Mouse (Mus musculus): ENCODE results near the gene Cdk17.

DNA sequence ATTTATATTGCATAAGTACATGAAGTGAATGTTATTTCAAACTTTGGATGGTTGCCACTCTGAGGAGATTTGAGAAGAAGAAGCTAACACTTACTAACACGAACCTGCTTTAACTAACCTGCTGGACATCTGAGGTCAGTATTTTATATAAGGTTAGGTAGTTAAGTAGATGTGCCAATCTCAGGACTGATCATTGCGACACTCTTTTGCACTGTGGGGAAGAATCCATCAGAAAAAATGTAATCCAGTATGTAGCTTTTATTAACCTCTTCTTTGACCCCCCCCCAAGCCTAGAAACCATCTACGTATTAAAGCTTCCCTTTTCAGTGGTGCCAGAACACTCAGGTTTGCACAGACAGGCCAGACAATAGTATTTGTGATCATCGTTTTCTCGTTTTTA, 8.0 kb upstream of the Cdk17 start:
- TF ChIP-seq POLR2A (IDR thresholded peaks at IDR 0.05; ENCODE audit: low read depth, low read length) (no peak), CTCF (IDR thresholded peaks at IDR 0.05; ENCODE audit: extremely low read depth, insufficient read length, insufficient replicate concordance, low read depth, low read length) (no peak)

Data from small intestine, adult 2 months (tissue).